Mouse (Mus musculus): ENCODE data around the gene Omp. TPM values are rescaled to one million over a fixed set of nuclear protein-coding genes. Genes with fewer than 3 reads are reported as not detected.

The Omp gene
- polyA plus RNA-seq (2012; rRNA removed) = 0.27 and 0.38 TPM in 2 replicates

GRCm38 (mm10) chr7:98145402-98145801 is at the start of gene Omp:
TSS of gene Omp (minus strand) at chr7:98145502.

GRCm38 (mm10) chr7:98177929-98178559 is 32.7 kb upstream of the Omp start, which contains the start of gene Capn5:
TSS of gene Capn5 (minus strand) at chr7:98178274.

DNA sequence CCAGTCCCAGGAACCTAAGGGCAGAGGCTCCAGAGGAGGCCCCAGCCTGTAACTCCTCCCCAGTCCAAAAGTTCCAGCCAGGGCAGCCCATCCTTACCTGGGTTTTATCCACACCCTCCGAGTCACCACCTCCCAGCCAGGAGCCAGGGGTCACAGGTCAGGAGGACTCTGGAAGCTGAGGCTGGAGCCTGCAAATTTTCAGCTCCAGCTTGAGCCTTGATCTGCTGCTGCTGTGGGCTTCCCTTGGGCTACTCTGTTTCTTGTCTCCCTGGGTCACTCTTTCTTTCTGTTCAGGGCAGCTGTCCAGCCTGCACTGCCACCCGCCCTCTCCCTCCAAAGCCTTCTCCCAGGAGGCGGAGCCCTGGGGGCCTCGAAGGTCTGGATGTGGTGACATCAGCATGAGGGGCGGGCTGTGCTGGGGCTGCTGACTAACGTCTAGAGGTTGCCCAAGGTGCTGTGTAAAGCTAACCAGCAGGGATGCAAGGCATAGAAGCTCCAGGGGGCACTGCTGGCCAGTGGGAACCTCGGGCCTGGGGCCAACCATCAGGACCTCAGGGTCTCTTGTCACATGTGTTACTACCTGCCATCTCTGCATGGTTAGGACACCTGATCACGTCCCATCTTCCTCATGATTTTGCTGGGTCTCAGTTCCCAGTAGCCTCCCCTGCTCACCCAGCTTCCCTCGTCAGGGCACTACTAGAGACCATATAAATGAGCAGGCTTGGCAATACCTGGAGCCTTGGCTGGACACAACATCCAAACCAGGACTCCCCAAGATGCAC is 25.9 kb downstream of the Omp start, which contains the start of gene Myo7a:
Myo7a (minus strand) TSS at position 346 of the 782 bp plus-strand sequence.

Other genes with a start within 250 kb of the Omp start
- 0.04 TPM in 2 replicates for gene Gdpd4, start 225.5 kb downstream of the Omp start, polyA plus RNA-seq (2012; rRNA removed)
- 13.7 and 21.4 TPM in 2 replicates for gene Myo7a, start 26.0 kb downstream of the Omp start, polyA plus RNA-seq (2012; rRNA removed)
- 6.6 and 8.5 TPM in 2 replicates for gene Capn5, start 32.8 kb upstream of the Omp start, polyA plus RNA-seq (2012; rRNA removed)
- gene B3gnt6, start 54.0 kb upstream of the Omp start, polyA plus RNA-seq (2012; rRNA removed) = 0.06 and 0.10 TPM in 2 replicates
- 9.3 and 17.9 TPM in 2 replicates for gene Acer3, start 175.7 kb upstream of the Omp start, polyA plus RNA-seq (2012; rRNA removed)
- gene Tsku, start 215.8 kb upstream of the Omp start, polyA plus RNA-seq (2012; rRNA removed) = 7.1 and 16.4 TPM in 2 replicates

Measured in central nervous system, embryonic 11.5 days (tissue).